Comparison of ENCODE assay signal across 14 mouse cellular contexts in genomic region chr2:166438207-166438606, GRCm38 (mm10).
"Had no signal": no experiment of that assay in that cellular context is flagged by ENCODE, and none has a peak within 500 bp of the region (broad histone marks: within the 10 kb centered on the region; RNA-seq: fewer than 3 reads in every experiment).

No protein-coding gene starts in this region.

- H3K9me3 ChIP-seq: limb, embryonic 15.5 days; liver, embryonic 12.5 days; stomach, embryonic 15.5 days had no signal

- H3K36me3 ChIP-seq: limb, embryonic 15.5 days; liver, embryonic 12.5 days; stomach, embryonic 15.5 days had no signal

- H3K9ac ChIP-seq: limb, embryonic 15.5 days; liver, embryonic 12.5 days; lung, embryonic 14.5 days; stomach, embryonic 15.5 days had no signal

- H3K4me1 ChIP-seq: liver, embryonic 12.5 days had no signal

- H3K27ac ChIP-seq: kidney, postnatal 0 days; limb, embryonic 15.5 days; liver, embryonic 12.5 days; stomach, embryonic 15.5 days had no signal

- ATAC-seq: liver, embryonic 12.5 days had no signal

- H3K4me2 ChIP-seq: limb, embryonic 15.5 days; liver, embryonic 12.5 days; lung, embryonic 14.5 days; stomach, embryonic 15.5 days had no signal

- H3K27me3 ChIP-seq: limb, embryonic 15.5 days; liver, embryonic 12.5 days; stomach, embryonic 15.5 days had no signal

- DNase-seq: kidney, adult 11 months; kidney, adult 9 months; kidney, postnatal 36 days; layer of hippocampus, adult 9-11 months; layer of hippocampus, postnatal 36 days; lung, embryonic 14.5 days; lung, postnatal 10 days; right cerebral cortex, postnatal 14 days; thymus, postnatal 36 days had no signal

- H3K4me3 ChIP-seq: limb, embryonic 15.5 days; liver, embryonic 12.5 days; myocyte; stomach, embryonic 15.5 days had no signal
